In the genomic region with DNA sequence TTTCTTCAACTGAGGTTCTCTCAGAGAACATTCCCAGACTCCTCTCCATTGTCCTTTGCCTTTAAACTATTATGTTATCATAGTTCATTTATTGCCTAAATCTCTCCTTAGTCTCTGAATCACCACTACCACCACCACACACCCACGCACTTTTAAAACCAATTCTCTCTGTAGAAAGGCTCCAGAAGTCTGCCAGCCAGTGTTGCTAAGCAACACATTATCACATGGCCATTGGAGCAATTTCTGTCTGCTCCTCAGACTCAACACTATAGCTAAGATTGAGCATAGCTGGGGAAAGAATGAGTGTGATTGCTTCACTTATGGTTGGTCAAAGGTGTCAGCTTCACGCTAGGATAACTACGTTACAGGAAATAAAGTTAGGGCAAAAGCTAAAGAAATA, we compare ENCODE assay signal across 13 mouse cellular contexts. TPM values are rescaled to one million over a fixed set of nuclear protein-coding genes. Genes with fewer than 3 reads are reported as not detected.
DNase-seq lines count a peak whose midpoint lies in the region; ATAC-seq and TF ChIP-seq lines count a peak whose summit lies in the region.
"Had no signal": no experiment of that assay in that cellular context is flagged by ENCODE, and none has a peak within 500 bp of the region (broad histone marks: within the 10 kb centered on the region; RNA-seq: fewer than 3 reads in every experiment).

No protein-coding gene starts in this region.

- ATAC-seq in hindbrain, embryonic 14.5 days (ENCODE audit: low FRiP score) = peak; percentile 55
- ATAC-seq in midbrain, postnatal 0 days (ENCODE audit: low FRiP score) = peak; percentile 77
- no peak for ATAC-seq in liver, postnatal 0 days
- ATAC-seq: inflammation-experienced regulatory T-cells, adult 6 months had no signal

- no peak for TF ChIP-seq EP300 in MEL (IDR thresholded peaks at IDR 0.05; ENCODE audit: low read depth in 1 of 2, low read length in 2 of 2)
- TF ChIP-seq EP300 in liver, postnatal 0 days (IDR thresholded peaks at IDR 0.05; ENCODE audit: low read depth) = no peak

- 0 out of 2 replicates have a peak, but pooled peaks cover 3% of the 10 kb centered on the region for H3K27me3 ChIP-seq in hindbrain, embryonic 14.5 days (ENCODE audit: control insufficient read depth, insufficient read depth, low read length)
- no peaks in the 10 kb centered on the region for H3K27me3 ChIP-seq in hindbrain, embryonic 10.5 days (ENCODE audit: insufficient read depth, poor library complexity, severe bottlenecking)
- H3K27me3 ChIP-seq in MEL (ENCODE audit: control insufficient read depth in 1 of 2, insufficient read depth in 2 of 2, low read length in 2 of 2) = peaks cover 1 to 4% of the 10 kb centered on the region in 2 experiments; a peak in 3 of 4 replicates
- H3K27me3 ChIP-seq in midbrain, postnatal 0 days (ENCODE audit: insufficient read depth, low read length) = no peaks in the 10 kb centered on the region
- no peaks in the 10 kb centered on the region for H3K27me3 ChIP-seq in liver, postnatal 0 days (ENCODE audit: insufficient read depth, low read length)
- H3K27me3 ChIP-seq: heart, embryonic 12.5 days had no signal

- no peaks in the 10 kb centered on the region for H3K4me1 ChIP-seq in hindbrain, embryonic 14.5 days (replicated peaks; ENCODE audit: control insufficient read depth, insufficient read depth, low read length)
- H3K4me1 ChIP-seq in hindbrain, embryonic 10.5 days (replicated peaks) = no peaks in the 10 kb centered on the region
- H3K4me1 ChIP-seq in MEL (ENCODE audit: control insufficient read depth in 1 of 2, insufficient read depth in 2 of 2, low read length in 2 of 2) = no peaks in the 10 kb centered on the region
- no peaks in the 10 kb centered on the region for H3K4me1 ChIP-seq in midbrain, postnatal 0 days (ENCODE audit: insufficient read depth, low read length)
- no peaks in the 10 kb centered on the region for H3K4me1 ChIP-seq in liver, postnatal 0 days (ENCODE audit: insufficient read depth)
- H3K4me1 ChIP-seq: heart, embryonic 12.5 days had no signal

- DNase-seq in hindbrain, embryonic 14.5 days (ENCODE audit: low spot score) = no peak
- no peak for DNase-seq in hindbrain, embryonic 10.5 days (ENCODE audit: low spot score)
- DNase-seq in MEL (ENCODE audit: low read depth, low spot score) = peak; percentile 39
- peak; percentile 27 to 58 for DNase-seq in frontal cortex, adult 2 months (ENCODE audit: extremely low spot score in 1 of 2, low spot score in 1 of 2)
- peak; percentile 55 for DNase-seq in midbrain, postnatal 0 days (ENCODE audit: low spot score)
- DNase-seq in urinary bladder, postnatal 14 days (ENCODE audit: low spot score) = no peak
- DNase-seq in liver, postnatal 0 days = no peak
- DNase-seq: thymus, postnatal 4 days had no signal

- TF ChIP-seq CTCF in MEL (IDR thresholded peaks at IDR 0.05 in 2 of 3, conservative IDR thresholded peaks at IDR 0.05 in 1 of 3; ENCODE audit: control insufficient read depth in 1 of 3, insufficient read depth in 1 of 3, low read depth in 2 of 3, low read length in 3 of 3, poor library complexity in 1 of 3, severe bottlenecking in 1 of 3) = no peak
- TF ChIP-seq CTCF in midbrain, postnatal 0 days (IDR thresholded peaks at IDR 0.05) = no peak
- TF ChIP-seq CTCF in liver, postnatal 0 days (IDR thresholded peaks at IDR 0.05; ENCODE audit: low read depth) = no peak

- H3K27ac ChIP-seq in hindbrain, embryonic 14.5 days = no peak overlapping the region
- no peak overlapping the region for H3K27ac ChIP-seq in hindbrain, embryonic 10.5 days
- no peak overlapping the region for H3K27ac ChIP-seq in MEL (ENCODE audit: control insufficient read depth, low read depth, low read length)
- H3K27ac ChIP-seq in midbrain, postnatal 0 days (ENCODE audit: low read depth, low read length) = no peak overlapping the region
- H3K27ac ChIP-seq in liver, postnatal 0 days (ENCODE audit: low read depth) = no peak overlapping the region
- H3K27ac ChIP-seq: liver, embryonic 14.5 days had no signal

- H3K4me2 ChIP-seq in hindbrain, embryonic 14.5 days (replicated peaks) = no peak overlapping the region
- no peak overlapping the region for H3K4me2 ChIP-seq in midbrain, postnatal 0 days (ENCODE audit: low read depth, low read length, poor library complexity, severe bottlenecking)
- H3K4me2 ChIP-seq in liver, postnatal 0 days (ENCODE audit: low read depth, low read length) = no peak overlapping the region
- H3K4me2 ChIP-seq: heart, embryonic 12.5 days had no signal

- H3K79me2 ChIP-seq in MEL (ENCODE audit: control insufficient read depth, insufficient read depth, low read length, poor library complexity) = no peaks in the 10 kb centered on the region

- H3K9ac ChIP-seq in hindbrain, embryonic 14.5 days = no peak overlapping the region
- H3K9ac ChIP-seq in MEL (ENCODE audit: control insufficient read depth, low read depth, low read length, poor library complexity, severe bottlenecking) = no peak overlapping the region
- H3K9ac ChIP-seq in midbrain, postnatal 0 days (replicated peaks; ENCODE audit: low read length, poor library complexity, severe bottlenecking) = no peak overlapping the region
- no peak overlapping the region for H3K9ac ChIP-seq in liver, postnatal 0 days (replicated peaks)
- H3K9ac ChIP-seq: heart, embryonic 12.5 days; liver, embryonic 14.5 days had no signal

- no peak for TF ChIP-seq RAD21 in MEL (IDR thresholded peaks at IDR 0.05; ENCODE audit: low read depth, low read length)

- H3K4me3 ChIP-seq in hindbrain, embryonic 14.5 days (replicated peaks; ENCODE audit: low read length) = no peak overlapping the region
- no peak overlapping the region for H3K4me3 ChIP-seq in hindbrain, embryonic 10.5 days
- H3K4me3 ChIP-seq in MEL (ENCODE audit: control insufficient read depth in 1 of 2, insufficient read depth in 1 of 2, low read depth in 2 of 2, low read length in 2 of 2) = no peak overlapping the region
- no peak overlapping the region for H3K4me3 ChIP-seq in midbrain, postnatal 0 days (ENCODE audit: low read depth, low read length)
- no peak overlapping the region for H3K4me3 ChIP-seq in liver, postnatal 0 days (ENCODE audit: low read depth, low read length)
- H3K4me3 ChIP-seq: heart, embryonic 12.5 days had no signal

- no peaks in the 10 kb centered on the region for H3K9me3 ChIP-seq in hindbrain, embryonic 14.5 days (ENCODE audit: control insufficient read depth, low read length)
- no peaks in the 10 kb centered on the region for H3K9me3 ChIP-seq in hindbrain, embryonic 10.5 days
- H3K9me3 ChIP-seq in MEL (replicated peaks; ENCODE audit: insufficient read depth, low read length) = no peaks in the 10 kb centered on the region
- no peaks in the 10 kb centered on the region for H3K9me3 ChIP-seq in midbrain, postnatal 0 days (ENCODE audit: low read length)
- H3K9me3 ChIP-seq in liver, postnatal 0 days (ENCODE audit: low read length) = no peaks in the 10 kb centered on the region
- H3K9me3 ChIP-seq: heart, embryonic 12.5 days had no signal

- TF ChIP-seq POLR2A in MEL (IDR thresholded peaks at IDR 0.05; ENCODE audit: control insufficient read depth in 1 of 2, insufficient read depth in 1 of 2, low read depth in 1 of 2, low read length in 2 of 2, poor library complexity in 1 of 2) = no peak

- WGBS in hindbrain, embryonic 14.5 days = 47% methylated on average over 3 of the region's 3 CpGs
- WGBS in hindbrain, embryonic 10.5 days = 56% methylated on average over 3 of the region's 3 CpGs
- 40% methylated on average over 3 of the region's 3 CpGs for WGBS in midbrain, postnatal 0 days
- 75% methylated on average over 3 of the region's 3 CpGs for WGBS in liver, postnatal 0 days (ENCODE audit: insufficient replicate concordance)

- H3K36me3 ChIP-seq in hindbrain, embryonic 14.5 days (replicated peaks; ENCODE audit: control insufficient read depth, insufficient read depth) = no peaks in the 10 kb centered on the region
- H3K36me3 ChIP-seq in hindbrain, embryonic 10.5 days = no peaks in the 10 kb centered on the region
- peaks cover 0 to 3% of the 10 kb centered on the region in 2 experiments; a peak in 2 of 4 replicates for H3K36me3 ChIP-seq in MEL (ENCODE audit: control insufficient read depth in 1 of 2, insufficient read depth in 2 of 2, low read length in 2 of 2)
- H3K36me3 ChIP-seq in midbrain, postnatal 0 days (ENCODE audit: insufficient read depth, low read length) = no peaks in the 10 kb centered on the region
- H3K36me3 ChIP-seq in liver, postnatal 0 days (replicated peaks; ENCODE audit: insufficient read depth, low read length) = no peaks in the 10 kb centered on the region
- H3K36me3 ChIP-seq: heart, embryonic 12.5 days had no signal

TF ChIP-seq in MEL, 35 proteins besides CTCF, POLR2A, EP300 and RAD21:
- TF ChIP-seq TAL1 (IDR thresholded peaks at IDR 0.05; ENCODE audit: low read length) (no peak), USF1 (IDR thresholded peaks at IDR 0.05; ENCODE audit: low read depth, low read length) (0 out of 2 replicates have a peak, but pooled peaks have one; percentile 20)

RNA-seq across cellular contexts. Expression of gene Trap1a, which starts 59.3 kb away (rescaled TPM):
- not detected in 2 replicates for polyA plus RNA-seq in hindbrain, embryonic 14.5 days (2014; fragmentation: Nextera tagmentation; extraction: Ambion mirVana)
- 0.36 and 0.43 TPM in 2 replicates for polyA plus RNA-seq in hindbrain, embryonic 10.5 days (2016; fragmentation: Nextera tagmentation; extraction: Ambion mirVana)
- 383 and 424 TPM in 2 replicates for total RNA-seq in MEL (2012; rRNA removed)
- polyA plus RNA-seq in MEL (2012; ENCODE audit: insufficient read depth in 1 of 2, insufficient read length in 2 of 2, low read depth in 1 of 2, low replicate concordance in 2 of 2, missing spikeins in 1 of 2) = 100 to 1,000 TPM in 1 of 2 experiments, not detected in 1; 548 TPM
- polyA plus RNA-seq in frontal cortex, adult 2 months (2012; rRNA removed) = 0.12 and 1.1 TPM in 2 replicates
- total RNA-seq in midbrain, postnatal 0 days (2014; rRNA removed) = not detected in 2 replicates
- not detected in 2 replicates for polyA plus RNA-seq in midbrain, postnatal 0 days (2015; fragmentation: Nextera tagmentation; extraction: Ambion mirVana)
- polyA plus RNA-seq in liver, postnatal 0 days (2015; fragmentation: Nextera tagmentation; extraction: Ambion mirVana) = not detected in 2 replicates
- total RNA-seq: layer of hippocampus, postnatal 14 days; megakaryocyte, adult 5-6 weeks had no signal
- polyA plus RNA-seq: inflammation-experienced regulatory T-cells, adult 6 months had no signal

Comparison
In these comparisons a context has a peak if more than half of its experiments do, and no peak if none do; other contexts are left out.
1. DNase-seq: peak in MEL (single experiment), frontal cortex, adult 2 months (2 of 2) and midbrain, postnatal 0 days (single experiment); none in hindbrain, embryonic 14.5 days (single experiment), hindbrain, embryonic 10.5 days (single experiment), urinary bladder, postnatal 14 days (single experiment) and liver, postnatal 0 days (single experiment).
2. RNA of gene Trap1a, which starts 59.3 kb away (polyA plus RNA-seq): 548 TPM in MEL; 0.36 to 0.43 TPM in hindbrain, embryonic 10.5 days, 0.12 to 1.1 TPM in frontal cortex, adult 2 months, not detected in liver, postnatal 0 days, not detected in hindbrain, embryonic 14.5 days and not detected in midbrain, postnatal 0 days; every median in the first group is over 10 times any median in the second.